Mouse (Mus musculus) CH12.LX (cell line): ENCODE measurements around the gene Rai14. TPM values are rescaled to one million over a fixed set of nuclear protein-coding genes. Genes with fewer than 3 reads are reported as not detected.

Source experiments
- DNase-seq: peaks from one replicate; pipeline ENCODE4 v3.0.0-alpha.2; 2013; ENCODE audit errors: extremely low read depth
- H3K27ac ChIP-seq: 2 replicates; pipeline ENCODE4 v1.5.1; 2012; ENCODE audit warnings: low read depth, mild to moderate bottlenecking, control low read depth, moderate library complexity; ENCODE audit not compliant: insufficient read depth
- H3K27me3 ChIP-seq: replicated peaks from 2 replicates; pipeline ENCODE3; 2012; ENCODE audit warnings: inconsistent platforms
- H3K36me3 ChIP-seq, 2 experiments: replicated peaks in 1 of 2; 2 replicates each; pipeline versions ENCODE3 to v1.6.1; 2012; ENCODE audit warnings: inconsistent platforms in 1 of 2, low read length in 1 of 2, mild to moderate bottlenecking in 1 of 2, mixed read lengths in 1 of 2, moderate library complexity in 1 of 2; ENCODE audit not compliant: control insufficient read depth in 1 of 2, insufficient read depth in 1 of 2
- H3K4me1 ChIP-seq, 2 experiments: 2 replicates each; pipeline ENCODE4 v1.6.1; 2012; ENCODE audit warnings: inconsistent platforms in 1 of 2, moderate library complexity in 1 of 2; ENCODE audit not compliant: insufficient read depth in 2 of 2, control insufficient read depth in 1 of 2
- H3K4me2 ChIP-seq: 2 replicates; pipeline ENCODE4 v1.6.1; 2012; ENCODE audit warnings: low read depth, mild to moderate bottlenecking, control low read depth; ENCODE audit not compliant: poor library complexity, insufficient read depth, severe bottlenecking
- H3K4me3 ChIP-seq, 3 experiments: fragments of 150-350 bp in 1 of 3; sonication (generic) in 1 of 3; replicated peaks in 1 of 3; 2 replicates each; pipeline versions ENCODE3 to v1.5.1; 2011 to 2012; ENCODE audit warnings: low read depth in 2 of 3, low read length in 2 of 3, mild to moderate bottlenecking in 2 of 3, moderate library complexity in 2 of 3, control low read depth in 1 of 3, improper control_type of control experiment in 1 of 3, inconsistent platforms in 1 of 3, mixed read lengths in 1 of 3; ENCODE audit not compliant: poor library complexity in 1 of 3
- H3K79me2 ChIP-seq: replicated peaks from 2 replicates; pipeline ENCODE4 v1.6.1; 2012; ENCODE audit warnings: mild to moderate bottlenecking, moderate library complexity; ENCODE audit not compliant: control insufficient read depth, poor library complexity, insufficient read depth, severe bottlenecking; ENCODE audit errors: extremely low read depth
- H3K9ac ChIP-seq: 2 replicates; pipeline ENCODE4 v1.6.1; 2012; ENCODE audit warnings: low read depth, mild to moderate bottlenecking, control low read depth, moderate library complexity; ENCODE audit not compliant: insufficient read depth
- H3K9me3 ChIP-seq: replicated peaks from 2 replicates; pipeline ENCODE3; 2012; ENCODE audit warnings: low read length, inconsistent platforms, mixed read lengths
- CTCF ChIP-seq, 2 experiments: IDR thresholded peaks in 1 of 2; conservative IDR thresholded peaks in 1 of 2; 2 replicates each; pipeline ENCODE4 v1.5.1; 2011 to 2012; ENCODE audit warnings: low read depth in 2 of 2, low read length in 2 of 2, improper control_type of control experiment in 1 of 2, inconsistent platforms in 1 of 2, mild to moderate bottlenecking in 1 of 2, moderate library complexity in 1 of 2
- E2F4 ChIP-seq: IDR thresholded peaks from 2 replicates; pipeline ENCODE4 v1.6.1; 2011; ENCODE audit warnings: low read depth, low read length, improper control_type of control experiment; ENCODE audit not compliant: insufficient replicate concordance
- ELF1 ChIP-seq: IDR thresholded peaks from 2 replicates; pipeline ENCODE4 v1.6.1; 2014; ENCODE audit warnings: low read depth, mild to moderate bottlenecking, inconsistent platforms, low read length, improper control_type of control experiment
- EP300 ChIP-seq: IDR thresholded peaks from 2 replicates; pipeline ENCODE4 v1.6.1; 2011; ENCODE audit warnings: low read length, improper control_type of control experiment
- ETS1 ChIP-seq: conservative IDR thresholded peaks from 2 replicates; pipeline ENCODE4 v1.6.1; 2012; ENCODE audit warnings: low read depth, mild to moderate bottlenecking, inconsistent platforms, low read length, improper control_type of control experiment, moderate library complexity
- GABPA ChIP-seq: IDR thresholded peaks from 2 replicates; pipeline ENCODE4 v1.6.1; 2012; ENCODE audit warnings: low read depth, low read length, improper control_type of control experiment, inconsistent platforms; ENCODE audit not compliant: insufficient replicate concordance
- HCFC1 ChIP-seq: IDR thresholded peaks from 2 replicates; pipeline ENCODE4 v1.6.1; 2012; ENCODE audit warnings: low read depth, mild to moderate bottlenecking, inconsistent platforms, low read length, improper control_type of control experiment
- JUND ChIP-seq: conservative IDR thresholded peaks from 2 replicates; pipeline ENCODE4 v1.6.1; 2011; ENCODE audit warnings: low read depth, low read length, improper control_type of control experiment
- MAFK ChIP-seq: IDR thresholded peaks from 2 replicates; pipeline ENCODE4 v1.6.1; 2011; ENCODE audit warnings: low read length, improper control_type of control experiment; ENCODE audit not compliant: insufficient replicate concordance
- MAZ ChIP-seq: IDR thresholded peaks from 2 replicates; pipeline ENCODE4 v1.6.1; 2012; ENCODE audit warnings: low read depth, mild to moderate bottlenecking, inconsistent platforms, low read length, improper control_type of control experiment, moderate library complexity
- MEF2A ChIP-seq: IDR thresholded peaks from 2 replicates; pipeline ENCODE4 v1.6.1; 2014; ENCODE audit warnings: low read depth, mild to moderate bottlenecking, inconsistent platforms, low read length, improper control_type of control experiment, borderline replicate concordance
- MXI1 ChIP-seq: IDR thresholded peaks from 2 replicates; pipeline ENCODE4 v1.6.1; 2011; ENCODE audit warnings: mild to moderate bottlenecking, low read depth, low read length, improper control_type of control experiment
- MYC ChIP-seq: IDR thresholded peaks from 2 replicates; pipeline ENCODE4 v1.6.1; 2011; ENCODE audit warnings: low read depth, mild to moderate bottlenecking, improper control_type of control experiment, low read length
- NELFE ChIP-seq: IDR thresholded peaks from 2 replicates; pipeline ENCODE4 v1.6.1; 2011; ENCODE audit warnings: low read depth, low read length, improper control_type of control experiment
- PAX5 ChIP-seq: IDR thresholded peaks from 2 replicates; pipeline ENCODE4 v1.6.1; 2012; ENCODE audit warnings: low read length, inconsistent platforms, mixed read lengths
- POLR2A ChIP-seq: IDR thresholded peaks from 2 replicates; pipeline ENCODE4 v1.6.1; 2011; ENCODE audit warnings: low read depth, mild to moderate bottlenecking, improper control_type of control experiment, low read length
- POLR2AphosphoS2 ChIP-seq: IDR thresholded peaks from 2 replicates; pipeline ENCODE4 v1.6.1; 2011; ENCODE audit warnings: low read depth, low read length, improper control_type of control experiment
- RCOR1 ChIP-seq: conservative IDR thresholded peaks from 2 replicates; pipeline ENCODE4 v1.6.1; 2012; ENCODE audit warnings: low read depth, mild to moderate bottlenecking, inconsistent platforms, low read length, improper control_type of control experiment
- SIN3A ChIP-seq: IDR thresholded peaks from 2 replicates; pipeline ENCODE4 v1.6.1; 2012; ENCODE audit warnings: low read length, improper control_type of control experiment, inconsistent platforms
- TBP ChIP-seq: conservative IDR thresholded peaks from 2 replicates; pipeline ENCODE4 v1.6.1; 2011; ENCODE audit warnings: low read depth, low read length, improper control_type of control experiment
- UBTF ChIP-seq: IDR thresholded peaks from 2 replicates; pipeline ENCODE4 v1.6.1; 2012; ENCODE audit warnings: low read depth, mild to moderate bottlenecking, inconsistent platforms, low read length, improper control_type of control experiment, moderate library complexity
- USF2 ChIP-seq: conservative IDR thresholded peaks from 2 replicates; pipeline ENCODE4 v1.6.1; 2011; ENCODE audit warnings: low read depth, low read length, improper control_type of control experiment
- ZC3H11A ChIP-seq: IDR thresholded peaks from 2 replicates; pipeline ENCODE4 v1.6.1; 2012; ENCODE audit warnings: low read depth, mild to moderate bottlenecking, inconsistent platforms, low read length, improper control_type of control experiment
- ZMIZ1 ChIP-seq: IDR thresholded peaks from 2 replicates; pipeline ENCODE4 v1.6.1; 2012; ENCODE audit warnings: low read depth, mild to moderate bottlenecking, inconsistent platforms, low read length, improper control_type of control experiment
- ZNF384 ChIP-seq: IDR thresholded peaks from 2 replicates; pipeline ENCODE4 v1.6.1; 2012; ENCODE audit warnings: low read depth, low read length, improper control_type of control experiment, inconsistent platforms
- dilution Hi-C: fragments of 300-500 bp; cut with MboI; formaldehyde crosslinking; loops from 2 replicates; pipeline ENCODE4 v1.14.3; 2020; ENCODE audit warnings: low sequenced_read_pairs; ENCODE audit not compliant: extremely low pct_unique_long_range_greater_than_20kb, extremely low pct_ligation_motif_present
- in situ Hi-C: fragments of 300-500 bp; cut with MboI; formaldehyde crosslinking; loops from 3 replicates; pipeline ENCODE4 v1.14.3; 2019; ENCODE audit warnings: low sequenced_read_pairs, low pct_ligation_motif_present, low pct_unique_long_range_greater_than_20kb, mixed read lengths
- polyA plus RNA-seq: library from polyadenylated mRNA; unstranded; fragments of >175 nt; gene quantifications from 2 replicates; pipeline ENCODE4 v1.2.1, GENCODE M21; 2012; ENCODE audit warnings: low read depth; ENCODE audit not compliant: insufficient read length
- total RNA-seq, 2 experiments: library from RNA; depleted of rRNA; stranded (reverse); fragments of 300-350 nt in 1 of 2; fragments of >200 nt in 1 of 2; gene quantifications; 2 replicates each; pipeline ENCODE4 v1.2.3; 2012 to 2014

Gene Rai14
- total and polyA plus RNA-seq, 3 experiments: 7.5 to 14.1 (median 9.6) TPM

- Histone ChIP-seq H3K4me3 (no peak overlapping the region), H3K79me2 (no peaks in the 10 kb centered on the region), H3K27ac (no peak overlapping the region), H3K9me3 (no peaks in the 10 kb centered on the region), H3K9ac (no peak overlapping the region), H3K36me3 (peaks cover 0 to 18% of the 10 kb centered on the region in 2 experiments), H3K4me2 (no peak overlapping the region), H3K4me1 (peaks cover 3 to 31% of the 10 kb centered on the region in 2 experiments), H3K27me3 (no peaks in the 10 kb centered on the region)
- no peak for DNase-seq
- no peak for TF ChIP-seq TBP
- no peak for TF ChIP-seq SIN3A
- no peak for TF ChIP-seq RCOR1
- no peak for TF ChIP-seq MAFK
- no peak for TF ChIP-seq ZC3H11A
- TF ChIP-seq POLR2A: no peak
- no peak for TF ChIP-seq NELFE
- TF ChIP-seq MYC: no peak
- dilution Hi-C loops: no loop called here
- in situ Hi-C loops: no loop called here
These were observed 46.1 kb downstream of the Rai14 start for GRCm38 (mm10) chr15:10668120-10668900.

GRCm38 (mm10) chr15:10665816-10666215 lies 48.6 kb downstream of the Rai14 start:
- TF ChIP-seq RCOR1 (no peak), HCFC1 (no peak), UBTF (no peak), ELF1 (no peak), CTCF (conservative IDR thresholded peaks at IDR 0.05 in 1 of 2, IDR thresholded peaks at IDR 0.05 in 1 of 2; ENCODE audit: low read depth in 2 of 2, low read length in 2 of 2) (no peak), EP300 (no peak)
- no peak overlapping the region for H3K9ac ChIP-seq
- dilution Hi-C loops (no loop called here), in situ Hi-C loops (no loop called here)
- no peaks in the 10 kb centered on the region for H3K79me2 ChIP-seq
- H3K4me2 ChIP-seq: no peak overlapping the region
- no peaks in the 10 kb centered on the region for H3K27me3 ChIP-seq
- peaks cover 7 to 39% of the 10 kb centered on the region in 2 experiments for H3K4me1 ChIP-seq
- no peaks in the 10 kb centered on the region for H3K9me3 ChIP-seq
- H3K27ac ChIP-seq: no peak overlapping the region
- H3K36me3 ChIP-seq: peaks cover 0 to 4% of the 10 kb centered on the region in 2 experiments
- H3K4me3 ChIP-seq: no peak overlapping the region
- DNase-seq: no peak

DNA sequence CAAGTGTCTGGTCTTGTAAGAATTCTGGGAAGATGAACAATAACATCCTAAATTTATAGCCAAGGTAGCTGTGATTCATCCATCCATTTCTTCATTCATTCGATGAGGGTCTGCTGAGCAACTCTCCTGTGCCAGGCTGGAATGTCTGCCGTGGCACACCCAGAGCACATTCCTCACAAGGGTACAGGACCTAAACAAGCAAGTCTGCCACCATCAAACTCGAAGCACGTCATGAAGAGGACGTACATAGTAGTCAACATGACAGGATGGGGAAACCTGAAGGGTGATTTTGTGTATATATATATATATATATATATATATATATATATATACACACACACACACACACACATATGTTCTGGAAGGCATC lies 49.9 kb downstream of the Rai14 start:
- peaks cover 0 to 7% of the 10 kb centered on the region in 2 experiments for H3K36me3 ChIP-seq
- dilution Hi-C loops: no loop called here
- H3K9ac ChIP-seq: no peak overlapping the region
- H3K9me3 ChIP-seq: no peaks in the 10 kb centered on the region
- no peaks in the 10 kb centered on the region for H3K27me3 ChIP-seq
- no peak overlapping the region for H3K4me3 ChIP-seq
- H3K27ac ChIP-seq: no peak overlapping the region
- peaks cover 7 to 39% of the 10 kb centered on the region in 2 experiments for H3K4me1 ChIP-seq
- in situ Hi-C loops: no loop called here
- no peak for DNase-seq
- no peaks in the 10 kb centered on the region for H3K79me2 ChIP-seq
- no peak overlapping the region for H3K4me2 ChIP-seq
- TF ChIP-seq MYC (no peak), MAFK (no peak), MAZ (no peak), ZMIZ1 (no peak), JUND (no peak), POLR2AphosphoS2 (no peak), ZC3H11A (no peak), ZNF384 (no peak), MEF2A (no peak), GABPA (no peak), MXI1 (no peak), E2F4 (no peak), NELFE (no peak), PAX5 (no peak), USF2 (no peak), HCFC1 (no peak), ETS1 (no peak)
